Mouse (Mus musculus) activated CD4-positive, CD25-positive, alpha-beta regulatory T cell, adult 4 months (primary cell): ENCODE measurements around the gene Cgref1. TPM values are rescaled to one million over a fixed set of nuclear protein-coding genes. Genes with fewer than 3 reads are reported as not detected.

Experiments used
- ATAC-seq: one replicate; pipeline ENCODE4 v1.8.0; 2017
- polyA plus RNA-seq, 2 experiments: library from polyadenylated mRNA; unstranded; fragments of 100-300 nt; shearing (Covaris generic); gene quantifications; one replicate each; pipeline ENCODE4 v1.2.1; 2017

Cgref1 gene
- polyA plus RNA-seq, 2 experiments from 2014 or later = 0.50 TPM; not detected in 1

- ATAC-seq = peak; percentile 92
Observed at GRCm38 (mm10) chr5:30949654-30950326, 4.4 kb upstream of the Cgref1 start.

GRCm38 (mm10) chr5:30948620-30949019, 3.2 kb upstream of the Cgref1 start:
- ATAC-seq = no peak

- no peak for ATAC-seq
Observed at GRCm38 (mm10) chr5:30944344-30944743, 1.0 kb downstream of the Cgref1 start.

GRCm38 (mm10) chr5:30943004-30943403, 2.4 kb downstream of the Cgref1 start:
- ATAC-seq = no peak

- ATAC-seq = no peak
Observed at GRCm38 (mm10) chr5:30934725-30935461, 10.5 kb downstream of the Cgref1 start.

- ATAC-seq = no peak
Observed at GRCm38 (mm10) chr5:30933705-30934104, 11.7 kb downstream of the Cgref1 start.

- no peak for ATAC-seq
Observed at GRCm38 (mm10) chr5:30931378-30931777, 14.0 kb downstream of the Cgref1 start.

GRCm38 (mm10) chr5:30930846-30931245, 14.5 kb downstream of the Cgref1 start:
- no peak for ATAC-seq

- ATAC-seq = peak; percentile 19
Observed at GRCm38 (mm10) chr5:30930121-30930520, 15.3 kb downstream of the Cgref1 start.

- ATAC-seq = no peak
Observed at GRCm38 (mm10) chr5:30927945-30928529, 17.4 kb downstream of the Cgref1 start.

GRCm38 (mm10) chr5:30926073-30926472, 19.3 kb downstream of the Cgref1 start:
- no peak for ATAC-seq

GRCm38 (mm10) chr5:30925217-30925616, 20.2 kb downstream of the Cgref1 start:
- ATAC-seq = no peak

- ATAC-seq = no peak
Observed at GRCm38 (mm10) chr5:30924614-30925013, 20.8 kb downstream of the Cgref1 start.

- ATAC-seq = no peak
Observed at GRCm38 (mm10) chr5:30923119-30923518, 22.3 kb downstream of the Cgref1 start.

GRCm38 (mm10) chr5:30922581-30923041, 22.8 kb downstream of the Cgref1 start:
- no peak for ATAC-seq

- ATAC-seq = peak; percentile 86
Observed at GRCm38 (mm10) chr5:30921256-30922033, 23.9 kb downstream of the Cgref1 start, which contains the start of gene Khk. TSS of gene Khk (plus strand) at chr5:30921431.

GRCm38 (mm10) chr5:30920621-30921020, 24.8 kb downstream of the Cgref1 start:
- ATAC-seq = no peak

- ATAC-seq = no peak
Observed at GRCm38 (mm10) chr5:30919831-30920614, 25.4 kb downstream of the Cgref1 start.

- ATAC-seq = no peak
Observed at GRCm38 (mm10) chr5:30918691-30919090, 26.7 kb downstream of the Cgref1 start.

- no peak for ATAC-seq
Observed at GRCm38 (mm10) chr5:30917891-30918670, 27.3 kb downstream of the Cgref1 start.

- no peak for ATAC-seq
Observed at GRCm38 (mm10) chr5:30917348-30917747, 28.0 kb downstream of the Cgref1 start.
